Mouse (Mus musculus) large intestine, adult 2 months (tissue): ENCODE results near the gene Ctnnbip1. TPM values are rescaled to one million over a fixed set of nuclear protein-coding genes. Genes with fewer than 3 reads are reported as not detected.

ENCODE experiments used
- DNase-seq: peaks from one replicate; pipeline ENCODE4 v3.0.0-alpha.2; 2012; ENCODE audit warnings: low read depth, low spot score
- WGBS: fragments of 180-500 bp; shearing (Covaris S2); methylation state at CpG from one replicate; pipeline ENCODE4 v1.1.7; 2018; 5-methylcytosine and 5-hydroxymethylcytosine counted together
- polyA plus RNA-seq: library from polyadenylated mRNA; depleted of rRNA; stranded (reverse); fragments of >200 nt; gene quantifications from 2 replicates; pipeline ENCODE4 v1.2.3, GENCODE M21; 2012; rRNA removed

Gene Ctnnbip1
- 22.5 and 27.7 TPM in 2 replicates for polyA plus RNA-seq

GRCm38 (mm10) chr4:149517868-149518340, at the start of gene Ctnnbip1:
TSS of gene Ctnnbip1 (plus strand) at chr4:149518236.
- WGBS = under 1% methylated on average over 42 of the region's 46 CpGs
- peak; percentile 67 for DNase-seq

- 84% methylated on average over 3 of the region's 3 CpGs for WGBS
- DNase-seq = no peak
Measured at GRCm38 (mm10) chr4:149469557-149469956, 48.5 kb upstream of the Ctnnbip1 start.

- DNase-seq = no peak
- WGBS = 70% methylated on average over 7 of the region's 7 CpGs
Measured at GRCm38 (mm10) chr4:149475096-149475495, 42.9 kb upstream of the Ctnnbip1 start.

GRCm38 (mm10) chr4:149477078-149477477, 41.0 kb upstream of the Ctnnbip1 start, which contains the start of gene Tmem274:
TSS of gene Tmem274 (plus strand) at chr4:149477378.
- DNase-seq = no peak
- WGBS = 87% methylated on average over 11 of the region's 11 CpGs

GRCm38 (mm10) chr4:149484566-149484965, 33.5 kb upstream of the Ctnnbip1 start:
- WGBS = 47% methylated on average over 3 of the region's 3 CpGs
- DNase-seq = no peak

GRCm38 (mm10) chr4:149485053-149485824, 32.8 kb upstream of the Ctnnbip1 start, which contains the start of the genes Nmnat1 and Lzic:
TSS of gene Nmnat1 (minus strand) at chr4:149485202.
TSS of gene Lzic (plus strand) at chr4:149485229.
- peak; percentile 83 for DNase-seq
- under 1% methylated on average over 60 of the region's 60 CpGs for WGBS

GRCm38 (mm10) chr4:149485825-149486206, 32.2 kb upstream of the Ctnnbip1 start:
- WGBS = 0% methylated on average over 10 of the region's 10 CpGs
- peak; percentile 39 for DNase-seq

GRCm38 (mm10) chr4:149487729-149488128, 30.3 kb upstream of the Ctnnbip1 start:
- WGBS = 94% methylated on average over 12 of the region's 12 CpGs
- no peak for DNase-seq

- peak; percentile 78 for DNase-seq
- 31% methylated on average over 14 of the region's 14 CpGs for WGBS
Measured at GRCm38 (mm10) chr4:149489415-149490240, 28.4 kb upstream of the Ctnnbip1 start.

- DNase-seq = no peak
- WGBS = 97% methylated on average over 3 of the region's 3 CpGs
Measured at GRCm38 (mm10) chr4:149491151-149491550, 26.9 kb upstream of the Ctnnbip1 start.

GRCm38 (mm10) chr4:149496612-149497011, 21.4 kb upstream of the Ctnnbip1 start:
- DNase-seq = no peak
- WGBS = 68% methylated on average over 2 of the region's 2 CpGs

- WGBS = 87% methylated on average over 8 of the region's 8 CpGs
Measured at GRCm38 (mm10) chr4:149498901-149499300, 19.1 kb upstream of the Ctnnbip1 start.

GRCm38 (mm10) chr4:149499790-149500189, 18.2 kb upstream of the Ctnnbip1 start:
- 86% methylated on average over 5 of the region's 5 CpGs for WGBS

More at GRCm38 (mm10) chr4:149498901-149499300, 19.1 kb upstream of the Ctnnbip1 start:
- no peak for DNase-seq

GRCm38 (mm10) chr4:149504363-149504762, 13.7 kb upstream of the Ctnnbip1 start:
- no peak for DNase-seq

More at GRCm38 (mm10) chr4:149499790-149500189, 18.2 kb upstream of the Ctnnbip1 start:
- DNase-seq = no peak

GRCm38 (mm10) chr4:149504858-149505257, 13.2 kb upstream of the Ctnnbip1 start:
- 42% methylated on average over 3 of the region's 3 CpGs for WGBS
- DNase-seq = no peak

More at GRCm38 (mm10) chr4:149504363-149504762, 13.7 kb upstream of the Ctnnbip1 start:
- 79% methylated on average over 5 of the region's 5 CpGs for WGBS

GRCm38 (mm10) chr4:149505261-149505967, 12.6 kb upstream of the Ctnnbip1 start:
- WGBS = 73% methylated on average over 15 of the region's 15 CpGs

GRCm38 (mm10) chr4:149506904-149507303, 11.1 kb upstream of the Ctnnbip1 start:
- DNase-seq = no peak
- WGBS = 69% methylated on average over 3 of the region's 3 CpGs

More at GRCm38 (mm10) chr4:149505261-149505967, 12.6 kb upstream of the Ctnnbip1 start:
- no peak for DNase-seq

- DNase-seq = no peak
- WGBS = 31% methylated on average over 6 of the region's 6 CpGs
Measured at GRCm38 (mm10) chr4:149511221-149511646, 6.8 kb upstream of the Ctnnbip1 start.

- no peak for DNase-seq
- 82% methylated on average over 7 of the region's 7 CpGs for WGBS
Measured at GRCm38 (mm10) chr4:149512072-149512471, 6.0 kb upstream of the Ctnnbip1 start.
